In the genomic region with DNA sequence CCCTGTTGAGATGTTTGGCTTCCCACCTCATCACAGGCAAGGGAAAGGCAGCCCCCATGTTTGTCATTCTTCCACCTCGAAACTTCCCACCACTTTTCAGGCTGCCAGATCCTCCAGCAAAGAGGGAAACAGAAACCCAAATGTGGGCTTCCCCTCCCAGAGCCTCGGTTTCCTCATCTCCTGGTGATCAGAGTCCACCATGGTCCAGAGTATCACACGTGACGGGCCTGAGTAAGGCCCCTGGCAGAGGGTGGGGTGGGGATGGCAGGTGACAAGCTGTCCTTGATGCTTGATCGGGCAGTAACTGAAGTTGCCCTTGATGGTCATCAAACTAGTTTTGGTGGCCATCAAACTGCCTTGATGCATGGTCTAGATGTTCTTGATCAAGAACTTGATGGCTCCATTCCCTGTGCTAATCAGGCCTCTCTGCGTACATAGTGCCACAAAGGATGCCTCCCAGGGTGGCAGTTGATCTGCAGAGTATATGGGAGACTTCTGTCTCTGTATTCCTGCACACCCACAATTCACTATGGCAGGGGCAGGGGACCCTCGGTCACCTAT, we compare ENCODE assay signal across 25 mouse cellular contexts. TPM values are rescaled to one million over a fixed set of nuclear protein-coding genes. Genes with fewer than 3 reads are reported as not detected.
DNase-seq lines count a peak whose midpoint lies in the region; ATAC-seq lines count a peak whose summit lies in the region.
"Had no signal": no experiment of that assay in that cellular context is flagged by ENCODE, and none has a peak within 500 bp of the region (broad histone marks: within the 10 kb centered on the region; RNA-seq: fewer than 3 reads in every experiment).

No protein-coding gene starts in this region.

- 59% methylated on average over 7 of the region's 7 CpGs for WGBS in liver, embryonic 12.5 days (ENCODE audit: insufficient replicate concordance)
- 68% methylated on average over 7 of the region's 7 CpGs for WGBS in liver, embryonic 11.5 days
- 52% methylated on average over 7 of the region's 7 CpGs for WGBS in liver, embryonic 15.5 days (ENCODE audit: insufficient replicate concordance)

- no peaks in the 10 kb centered on the region for H3K9me3 ChIP-seq in liver, embryonic 12.5 days (replicated peaks)
- no peaks in the 10 kb centered on the region for H3K9me3 ChIP-seq in liver, embryonic 11.5 days (ENCODE audit: control insufficient read depth, low read length)
- H3K9me3 ChIP-seq in liver, embryonic 15.5 days (replicated peaks) = no peaks in the 10 kb centered on the region
- H3K9me3 ChIP-seq: embryonic facial prominence, embryonic 13.5 days; forebrain, embryonic 13.5 days; heart, embryonic 15.5 days; hindbrain, embryonic 10.5 days; kidney, embryonic 15.5 days; limb, embryonic 13.5 days; lung, embryonic 15.5 days had no signal

- peak overlapping the region; percentile 22; the same call in 1 of the 2 replicates for H3K4me3 ChIP-seq in liver, embryonic 12.5 days
- no peak overlapping the region for H3K4me3 ChIP-seq in liver, embryonic 11.5 days (ENCODE audit: low read depth, low read length)
- H3K4me3 ChIP-seq in liver, embryonic 15.5 days (replicated peaks) = peak overlapping the region; percentile 28
- H3K4me3 ChIP-seq: embryonic facial prominence, embryonic 13.5 days; erythroblast, embryonic 14.5 days; forebrain, embryonic 13.5 days; heart, embryonic 15.5 days; hindbrain, embryonic 10.5 days; kidney, embryonic 15.5 days; limb, embryonic 13.5 days; lung, embryonic 15.5 days had no signal

- peaks cover 8% of the 10 kb centered on the region for H3K4me1 ChIP-seq in liver, embryonic 12.5 days
- H3K4me1 ChIP-seq in liver, embryonic 11.5 days (replicated peaks; ENCODE audit: control insufficient read depth, insufficient read depth, low read length) = no peaks in the 10 kb centered on the region
- H3K4me1 ChIP-seq in liver, embryonic 15.5 days (replicated peaks) = no peaks in the 10 kb centered on the region
- H3K4me1 ChIP-seq: embryonic facial prominence, embryonic 13.5 days; forebrain, embryonic 13.5 days; limb, embryonic 13.5 days; lung, embryonic 15.5 days had no signal

- H3K36me3 ChIP-seq in liver, embryonic 12.5 days = no peaks in the 10 kb centered on the region
- no peaks in the 10 kb centered on the region for H3K36me3 ChIP-seq in liver, embryonic 11.5 days (ENCODE audit: control insufficient read depth, insufficient read depth, low read length)
- H3K36me3 ChIP-seq in liver, embryonic 15.5 days (replicated peaks) = no peaks in the 10 kb centered on the region
- H3K36me3 ChIP-seq: embryonic facial prominence, embryonic 13.5 days; heart, embryonic 15.5 days; hindbrain, embryonic 10.5 days; kidney, embryonic 15.5 days; limb, embryonic 13.5 days; lung, embryonic 15.5 days had no signal

- peak overlapping the region; percentile 22; the same call in 1 of the 2 replicates for H3K4me2 ChIP-seq in liver, embryonic 12.5 days
- no peak overlapping the region for H3K4me2 ChIP-seq in liver, embryonic 11.5 days
- peak overlapping the region; percentile 21 for H3K4me2 ChIP-seq in liver, embryonic 15.5 days
- H3K4me2 ChIP-seq: embryonic facial prominence, embryonic 13.5 days; forebrain, embryonic 13.5 days; heart, embryonic 15.5 days; kidney, embryonic 15.5 days; limb, embryonic 13.5 days; lung, embryonic 15.5 days; midbrain, embryonic 11.5 days had no signal

- DNase-seq in liver, embryonic 11.5 days (ENCODE audit: low spot score) = no peak
- peak; percentile 25 to 38 for DNase-seq in thymus, postnatal 36 days
- DNase-seq in thymus, postnatal 0 days (ENCODE audit: low spot score) = no peak
- DNase-seq in left cerebral cortex, adult 9 months (ENCODE audit: low spot score in 2 of 2) = no peak
- no peak for DNase-seq in right cerebral cortex, adult 2 months (ENCODE audit: low spot score in 2 of 2)
- no peak for DNase-seq in T-cell, adult 2 months (ENCODE audit: low spot score)
- DNase-seq: adrenal gland, adult 8-10 months; cerebellum, adult 8-10 months; cerebellum, postnatal 36 days; embryo, embryonic 11 days; kidney, postnatal 4 days had no signal

- no peak overlapping the region for H3K27ac ChIP-seq in liver, embryonic 12.5 days
- no peak overlapping the region for H3K27ac ChIP-seq in liver, embryonic 11.5 days (ENCODE audit: low read depth, low read length)
- H3K27ac ChIP-seq in liver, embryonic 15.5 days (replicated peaks) = peak overlapping the region; percentile 7; the same call in 1 of the 2 replicates
- H3K27ac ChIP-seq: embryonic facial prominence, embryonic 13.5 days; forebrain, embryonic 13.5 days; heart, embryonic 15.5 days; hindbrain, embryonic 10.5 days; hindbrain, postnatal 0 days; kidney, embryonic 15.5 days; limb, embryonic 13.5 days; lung, embryonic 15.5 days had no signal

- no peaks in the 10 kb centered on the region for H3K27me3 ChIP-seq in liver, embryonic 12.5 days (replicated peaks)
- no peaks in the 10 kb centered on the region for H3K27me3 ChIP-seq in liver, embryonic 11.5 days (replicated peaks; ENCODE audit: control insufficient read depth, insufficient read depth, low read length)
- H3K27me3 ChIP-seq in liver, embryonic 15.5 days = no peaks in the 10 kb centered on the region
- H3K27me3 ChIP-seq: embryonic facial prominence, embryonic 13.5 days; forebrain, embryonic 13.5 days; heart, embryonic 15.5 days; kidney, embryonic 15.5 days; limb, embryonic 13.5 days; lung, embryonic 15.5 days had no signal

- no peak overlapping the region for H3K9ac ChIP-seq in liver, embryonic 12.5 days
- no peak overlapping the region for H3K9ac ChIP-seq in liver, embryonic 11.5 days (ENCODE audit: low read depth, low read length)
- no peak overlapping the region for H3K9ac ChIP-seq in liver, embryonic 15.5 days
- H3K9ac ChIP-seq: embryonic facial prominence, embryonic 13.5 days; forebrain, embryonic 13.5 days; heart, embryonic 15.5 days; kidney, embryonic 15.5 days; limb, embryonic 13.5 days; lung, embryonic 15.5 days had no signal

- ATAC-seq in liver, embryonic 12.5 days = no peak
- ATAC-seq in liver, embryonic 11.5 days (replicated peaks; ENCODE audit: low FRiP score) = no peak
- ATAC-seq in liver, embryonic 15.5 days (ENCODE audit: insufficient read depth) = no peak
- ATAC-seq: forebrain, embryonic 13.5 days; hindbrain, postnatal 0 days; intestine, postnatal 0 days had no signal

RNA-seq across cellular contexts. Expression of a gene that starts 0.8 kb away (rescaled TPM):
- 18.5 and 21.5 TPM in 2 replicates for polyA plus RNA-seq in liver, embryonic 12.5 days (2016; fragmentation: Nextera tagmentation; extraction: Ambion mirVana)
- 16.4 TPM in 2 replicates for polyA plus RNA-seq in liver, embryonic 11.5 days (2014; fragmentation: Nextera tagmentation; extraction: Ambion mirVana)
- 1,124 and 1,206 TPM in 2 replicates for polyA plus RNA-seq in thymus, postnatal 0 days (2015; fragmentation: Nextera tagmentation; extraction: Ambion mirVana)
- polyA plus RNA-seq in liver, embryonic 15.5 days (2015; fragmentation: Nextera tagmentation; extraction: Ambion mirVana) = 47.4 and 51.5 TPM in 2 replicates

RNA-seq across cellular contexts. Expression of a gene that starts 8.3 kb away (rescaled TPM):
- polyA plus RNA-seq in liver, embryonic 12.5 days (2016; fragmentation: Nextera tagmentation; extraction: Ambion mirVana) = 3.4 and 3.7 TPM in 2 replicates
- polyA plus RNA-seq in liver, embryonic 11.5 days (2014; fragmentation: Nextera tagmentation; extraction: Ambion mirVana) = 5.6 and 7.0 TPM in 2 replicates
- polyA plus RNA-seq in thymus, postnatal 0 days (2015; fragmentation: Nextera tagmentation; extraction: Ambion mirVana) = 15.1 and 15.2 TPM in 2 replicates
- 1.8 and 2.1 TPM in 2 replicates for polyA plus RNA-seq in liver, embryonic 15.5 days (2015; fragmentation: Nextera tagmentation; extraction: Ambion mirVana)

RNA-seq across cellular contexts. Expression of a gene that starts 33.5 kb away (rescaled TPM):
- 0.71 and 0.82 TPM in 2 replicates for polyA plus RNA-seq in liver, embryonic 12.5 days (2016; fragmentation: Nextera tagmentation; extraction: Ambion mirVana)
- 1.2 and 1.7 TPM in 2 replicates for polyA plus RNA-seq in liver, embryonic 11.5 days (2014; fragmentation: Nextera tagmentation; extraction: Ambion mirVana)
- polyA plus RNA-seq in thymus, postnatal 0 days (2015; fragmentation: Nextera tagmentation; extraction: Ambion mirVana) = 6.1 and 6.4 TPM in 2 replicates
- 0.59 TPM in 1 of 2 replicates, not detected in the other for polyA plus RNA-seq in liver, embryonic 15.5 days (2015; fragmentation: Nextera tagmentation; extraction: Ambion mirVana)
- polyA plus RNA-seq: erythroblast, embryonic 14.5 days had no signal

RNA-seq across cellular contexts. Expression of a gene that starts 34.5 kb away (rescaled TPM):
- polyA plus RNA-seq in liver, embryonic 12.5 days (2016; fragmentation: Nextera tagmentation; extraction: Ambion mirVana) = 187 and 205 TPM in 2 replicates
- 257 and 281 TPM in 2 replicates for polyA plus RNA-seq in liver, embryonic 11.5 days (2014; fragmentation: Nextera tagmentation; extraction: Ambion mirVana)
- polyA plus RNA-seq in thymus, postnatal 0 days (2015; fragmentation: Nextera tagmentation; extraction: Ambion mirVana) = 1,143 and 1,161 TPM in 2 replicates
- polyA plus RNA-seq in liver, embryonic 15.5 days (2015; fragmentation: Nextera tagmentation; extraction: Ambion mirVana) = 151 and 166 TPM in 2 replicates

RNA-seq across cellular contexts. Expression of a gene that starts 40.4 kb away (rescaled TPM):
- polyA plus RNA-seq in liver, embryonic 12.5 days (2016; fragmentation: Nextera tagmentation; extraction: Ambion mirVana) = not detected in 2 replicates
- not detected in 2 replicates for polyA plus RNA-seq in liver, embryonic 11.5 days (2014; fragmentation: Nextera tagmentation; extraction: Ambion mirVana)
- 0.57 and 0.60 TPM in 2 replicates for polyA plus RNA-seq in thymus, postnatal 0 days (2015; fragmentation: Nextera tagmentation; extraction: Ambion mirVana)
- not detected in 2 replicates for polyA plus RNA-seq in liver, embryonic 15.5 days (2015; fragmentation: Nextera tagmentation; extraction: Ambion mirVana)
- polyA plus RNA-seq: embryonic facial prominence, embryonic 13.5 days; erythroblast, embryonic 14.5 days; forebrain, embryonic 13.5 days; heart, embryonic 15.5 days; hindbrain, embryonic 10.5 days; hindbrain, postnatal 0 days; intestine, postnatal 0 days; kidney, embryonic 15.5 days; limb, embryonic 13.5 days; lung, embryonic 15.5 days; midbrain, embryonic 11.5 days; neural tube, embryonic 11.5 days had no signal

Comparison
In these comparisons a context has a peak if more than half of its experiments do, and no peak if none do; other contexts are left out.
1. DNase-seq: peak in thymus, postnatal 36 days (2 of 2); none in liver, embryonic 11.5 days (single experiment), thymus, postnatal 0 days (single experiment), left cerebral cortex, adult 9 months (0 of 2), right cerebral cortex, adult 2 months (0 of 2) and T-cell, adult 2 months (single experiment).
2. RNA of a gene that starts 0.8 kb away (polyA plus RNA-seq): 1,124 to 1,206 TPM in thymus, postnatal 0 days; 47.4 to 51.5 TPM in liver, embryonic 15.5 days, 18.5 to 21.5 TPM in liver, embryonic 12.5 days and 16.4 TPM in liver, embryonic 11.5 days; every median in the first group is over 10 times any median in the second.